Mouse (Mus musculus): ENCODE measurements around the gene Ntn4. TPM values are rescaled to one million over a fixed set of nuclear protein-coding genes. Genes with fewer than 3 reads are reported as not detected.

Gene Ntn4
- polyA plus RNA-seq (2014; fragmentation: Nextera tagmentation; extraction: Ambion mirVana), result 2.3 and 4.3 TPM in 2 replicates

DNA sequence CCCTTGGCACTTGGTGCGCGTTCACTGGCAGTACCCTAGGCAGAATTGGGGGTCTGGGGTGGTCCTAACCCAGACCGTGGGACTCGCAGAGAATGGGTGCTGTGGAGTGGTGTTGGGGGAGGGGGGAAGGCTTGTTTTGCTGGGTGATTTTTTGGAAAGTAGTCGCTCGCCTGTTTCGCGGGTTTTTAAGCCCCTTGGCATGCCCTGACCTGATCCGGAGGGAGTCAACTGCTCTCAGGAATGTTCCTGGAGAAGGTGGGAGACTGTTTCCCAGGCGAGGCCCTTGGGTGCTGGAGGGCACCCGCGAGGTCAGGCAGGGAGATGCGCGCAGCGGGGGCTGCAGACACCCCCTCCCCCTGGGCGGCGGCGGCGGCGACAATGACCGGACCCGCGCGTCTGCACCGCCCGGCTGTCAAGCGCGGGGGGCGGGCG, at the start of gene Ntn4:
Ntn4 (plus strand) TSS at position 161 of the 432 bp plus-strand sequence.
- ATAC-seq (ENCODE audit: low FRiP score) (peak; percentile 0; the same call in 1 of the 2 replicates), DNase-seq (ENCODE audit: low spot score) (no peak)
- H3K4me2 ChIP-seq (replicated peaks; ENCODE audit: low read depth, low read length), result peak within 1 kb of the TSS; percentile 93
- 4% methylated on average over 22 of the region's 30 CpGs for WGBS
- peak within 1 kb of the TSS; percentile 73 for H3K27ac ChIP-seq (ENCODE audit: low read depth, low read length)
- no peaks in the 10 kb centered on the region for H3K36me3 ChIP-seq (ENCODE audit: control insufficient read depth, insufficient read depth, low read length)
- H3K4me1 ChIP-seq (replicated peaks; ENCODE audit: control insufficient read depth, insufficient read depth, low read length), result no peaks in the 10 kb centered on the region
- no peaks in the 10 kb centered on the region for H3K9me3 ChIP-seq (ENCODE audit: control insufficient read depth, low read length)
- no peaks in the 10 kb centered on the region for H3K27me3 ChIP-seq (ENCODE audit: control insufficient read depth, insufficient read depth, low read length)
- peak within 1 kb of the TSS; percentile 97 for H3K9ac ChIP-seq (ENCODE audit: low read depth, low read length)
- H3K4me3 ChIP-seq (ENCODE audit: low read depth, low read length), result peak within 1 kb of the TSS; percentile 88

DNA sequence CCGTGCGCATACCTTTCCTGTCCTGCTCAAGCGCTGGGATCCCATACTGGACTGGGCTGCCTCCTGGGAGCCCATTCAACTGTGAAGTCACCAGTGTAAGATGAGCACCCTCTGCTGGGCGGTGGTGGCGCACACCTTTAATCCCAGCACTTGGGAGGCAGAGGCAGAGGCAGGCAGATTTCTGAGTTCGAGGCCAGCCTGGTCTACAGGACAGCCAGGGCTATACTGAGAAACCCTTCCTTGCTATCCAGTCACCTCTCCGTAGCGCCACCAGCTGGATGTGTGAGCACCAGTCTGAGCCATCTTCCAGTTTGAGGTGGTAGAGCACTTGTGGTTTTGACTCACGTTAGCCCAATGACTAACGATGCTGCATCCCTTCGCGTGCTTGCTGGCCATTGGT, 48.0 kb upstream of the Ntn4 start:
- Histone ChIP-seq H3K9ac (ENCODE audit: low read depth, low read length) (no peak overlapping the region), H3K4me1 (replicated peaks; ENCODE audit: control insufficient read depth, insufficient read depth, low read length) (no peaks in the 10 kb centered on the region), H3K27me3 (ENCODE audit: control insufficient read depth, insufficient read depth, low read length) (no peaks in the 10 kb centered on the region), H3K4me3 (ENCODE audit: low read depth, low read length) (no peak overlapping the region), H3K27ac (ENCODE audit: low read depth, low read length) (no peak overlapping the region), H3K4me2 (replicated peaks; ENCODE audit: low read depth, low read length) (no peak overlapping the region), H3K9me3 (ENCODE audit: control insufficient read depth, low read length) (no peaks in the 10 kb centered on the region), H3K36me3 (ENCODE audit: control insufficient read depth, insufficient read depth, low read length) (no peaks in the 10 kb centered on the region)
- DNase-seq (ENCODE audit: low spot score) (peak; percentile 23), ATAC-seq (ENCODE audit: low FRiP score) (no peak)
- 58% methylated on average over 12 of the region's 12 CpGs for WGBS

DNA sequence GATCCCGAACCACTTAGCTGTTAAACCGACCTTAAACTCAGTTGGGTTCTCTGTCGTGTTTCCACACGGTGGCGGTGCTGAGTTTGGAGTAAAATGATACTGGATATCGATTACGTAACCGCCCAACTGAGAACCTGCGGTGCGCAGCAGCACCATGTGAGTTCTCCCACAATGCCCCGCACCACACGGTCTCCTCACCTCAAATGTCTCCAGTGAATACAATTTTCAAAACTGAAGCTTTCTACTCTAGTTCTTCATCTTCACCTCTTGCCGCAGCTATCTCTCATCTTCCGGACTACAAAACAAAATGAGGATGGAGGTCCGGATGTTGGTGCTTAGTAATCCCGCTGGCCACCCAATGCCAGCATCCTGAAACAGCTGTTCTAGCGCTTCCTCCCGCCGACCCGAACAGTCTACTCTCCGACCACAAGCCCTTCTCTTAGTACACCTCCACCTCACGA, 46.4 kb upstream of the Ntn4 start:
- no peaks in the 10 kb centered on the region for H3K27me3 ChIP-seq (ENCODE audit: control insufficient read depth, insufficient read depth, low read length)
- 2% methylated on average over 22 of the region's 22 CpGs for WGBS
- peak overlapping the region; percentile 57 for H3K9ac ChIP-seq (ENCODE audit: low read depth, low read length)
- no peaks in the 10 kb centered on the region for H3K4me1 ChIP-seq (replicated peaks; ENCODE audit: control insufficient read depth, insufficient read depth, low read length)
- H3K4me3 ChIP-seq (ENCODE audit: low read depth, low read length), result peak overlapping the region; percentile 37
- H3K36me3 ChIP-seq (ENCODE audit: control insufficient read depth, insufficient read depth, low read length), result no peaks in the 10 kb centered on the region
- DNase-seq (ENCODE audit: low spot score) (peak; percentile 91), ATAC-seq (ENCODE audit: low FRiP score) (peak; percentile 75; the same call in 1 of the 2 replicates)
- no peaks in the 10 kb centered on the region for H3K9me3 ChIP-seq (ENCODE audit: control insufficient read depth, low read length)
- no peak overlapping the region for H3K27ac ChIP-seq (ENCODE audit: low read depth, low read length)
- peak overlapping the region; percentile 71 for H3K4me2 ChIP-seq (replicated peaks; ENCODE audit: low read depth, low read length)

DNA sequence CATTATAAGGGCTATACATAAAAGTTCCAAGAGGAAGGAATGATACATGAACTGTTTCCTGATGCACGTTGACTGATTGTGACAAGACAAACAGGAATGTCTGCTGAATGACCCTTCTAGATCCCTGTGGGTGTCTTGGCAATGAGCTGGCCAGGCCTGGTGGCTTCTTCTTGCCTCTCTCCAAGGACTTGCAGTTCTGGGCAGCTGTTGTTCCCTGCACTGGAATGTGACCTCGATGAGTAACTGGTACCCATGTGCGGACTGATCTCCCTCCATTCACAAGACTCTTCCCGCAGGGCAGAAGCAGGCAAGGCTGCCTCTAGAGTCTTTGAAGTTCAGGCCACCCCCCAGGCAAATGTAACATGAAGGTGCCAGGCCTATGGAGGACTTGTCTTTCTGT, 44.6 kb upstream of the Ntn4 start:
- 64% methylated on average over 4 of the region's 4 CpGs for WGBS
- DNase-seq (ENCODE audit: low spot score) (no peak), ATAC-seq (ENCODE audit: low FRiP score) (no peak)

DNA sequence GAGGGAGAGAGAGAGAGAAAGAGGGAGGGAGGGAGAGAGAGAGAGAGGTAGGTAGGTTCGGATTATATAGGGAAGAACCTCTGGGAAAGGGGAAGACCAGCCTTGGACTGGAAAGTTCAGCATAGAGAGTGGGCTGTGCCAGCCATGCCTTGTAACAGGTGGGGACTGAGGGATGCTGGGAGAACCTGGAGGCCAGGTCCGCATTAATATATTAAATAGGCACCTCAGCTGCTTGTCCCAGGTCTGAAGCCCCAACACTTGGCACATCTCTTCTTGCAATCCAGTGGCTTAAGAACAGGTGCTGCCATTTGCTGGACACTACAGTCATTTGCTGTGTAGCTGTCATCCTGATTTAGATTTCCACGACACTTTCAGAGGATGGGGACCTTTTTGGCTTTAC, 43.8 kb upstream of the Ntn4 start:
- DNase-seq (ENCODE audit: low spot score) (no peak), ATAC-seq (ENCODE audit: low FRiP score) (no peak)
- H3K36me3 ChIP-seq (ENCODE audit: control insufficient read depth, insufficient read depth, low read length), result no peaks in the 10 kb centered on the region
- 80% methylated on average over 3 of the region's 3 CpGs for WGBS
- no peak overlapping the region for H3K27ac ChIP-seq (ENCODE audit: low read depth, low read length)
- no peak overlapping the region for H3K4me3 ChIP-seq (ENCODE audit: low read depth, low read length)
- no peaks in the 10 kb centered on the region for H3K27me3 ChIP-seq (ENCODE audit: control insufficient read depth, insufficient read depth, low read length)
- no peak overlapping the region for H3K4me2 ChIP-seq (replicated peaks; ENCODE audit: low read depth, low read length)
- H3K4me1 ChIP-seq (replicated peaks; ENCODE audit: control insufficient read depth, insufficient read depth, low read length), result no peaks in the 10 kb centered on the region
- H3K9ac ChIP-seq (ENCODE audit: low read depth, low read length), result no peak overlapping the region
- no peaks in the 10 kb centered on the region for H3K9me3 ChIP-seq (ENCODE audit: control insufficient read depth, low read length)

More for the DNA sequence above, 44.6 kb upstream of the Ntn4 start:
- Histone ChIP-seq H3K4me2 (replicated peaks; ENCODE audit: low read depth, low read length) (no peak overlapping the region), H3K9ac (ENCODE audit: low read depth, low read length) (no peak overlapping the region), H3K4me3 (ENCODE audit: low read depth, low read length) (no peak overlapping the region), H3K27ac (ENCODE audit: low read depth, low read length) (no peak overlapping the region), H3K36me3 (ENCODE audit: control insufficient read depth, insufficient read depth, low read length) (no peaks in the 10 kb centered on the region), H3K4me1 (replicated peaks; ENCODE audit: control insufficient read depth, insufficient read depth, low read length) (no peaks in the 10 kb centered on the region), H3K27me3 (ENCODE audit: control insufficient read depth, insufficient read depth, low read length) (no peaks in the 10 kb centered on the region), H3K9me3 (ENCODE audit: control insufficient read depth, low read length) (no peaks in the 10 kb centered on the region)

- Histone ChIP-seq H3K4me3 (ENCODE audit: low read depth, low read length) (no peak overlapping the region), H3K27ac (ENCODE audit: low read depth, low read length) (no peak overlapping the region), H3K4me1 (replicated peaks; ENCODE audit: control insufficient read depth, insufficient read depth, low read length) (no peaks in the 10 kb centered on the region), H3K9me3 (ENCODE audit: control insufficient read depth, low read length) (no peaks in the 10 kb centered on the region), H3K27me3 (ENCODE audit: control insufficient read depth, insufficient read depth, low read length) (no peaks in the 10 kb centered on the region), H3K4me2 (replicated peaks; ENCODE audit: low read depth, low read length) (no peak overlapping the region), H3K9ac (ENCODE audit: low read depth, low read length) (no peak overlapping the region), H3K36me3 (ENCODE audit: control insufficient read depth, insufficient read depth, low read length) (no peaks in the 10 kb centered on the region)
- no peak for DNase-seq (ENCODE audit: low spot score)
- WGBS, result 85% methylated on average over 5 of the region's 5 CpGs
- no peak for ATAC-seq (ENCODE audit: low FRiP score)
Observed at GRCm38 (mm10) chr10:93602309-93602708, 38.2 kb upstream of the Ntn4 start.

DNA sequence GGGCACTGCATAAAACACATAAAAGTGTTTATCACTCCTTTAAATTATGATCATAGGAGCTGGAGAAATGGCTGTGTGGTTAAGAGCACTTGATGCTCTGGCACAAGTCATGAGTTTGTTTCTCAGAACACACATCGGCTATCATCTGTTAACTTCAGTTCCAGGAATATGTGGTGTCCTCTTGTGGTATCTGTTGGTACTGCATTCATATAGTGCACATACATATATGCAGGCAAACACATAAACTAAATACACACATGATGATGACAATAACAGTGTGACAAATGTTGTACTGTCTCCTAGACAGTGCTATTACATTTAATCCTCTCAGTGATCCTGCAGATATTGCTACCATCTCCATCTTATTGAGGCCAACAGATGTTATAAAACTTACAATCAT, 37.2 kb upstream of the Ntn4 start:
- H3K36me3 ChIP-seq (ENCODE audit: control insufficient read depth, insufficient read depth, low read length), result no peaks in the 10 kb centered on the region
- no peaks in the 10 kb centered on the region for H3K4me1 ChIP-seq (replicated peaks; ENCODE audit: control insufficient read depth, insufficient read depth, low read length)
- H3K4me3 ChIP-seq (ENCODE audit: low read depth, low read length), result no peak overlapping the region
- H3K27me3 ChIP-seq (ENCODE audit: control insufficient read depth, insufficient read depth, low read length), result no peaks in the 10 kb centered on the region
- whole genome bisulfite sequencing, result 98% methylated on average over 1 of the region's 1 CpGs
- H3K4me2 ChIP-seq (replicated peaks; ENCODE audit: low read depth, low read length), result no peak overlapping the region
- no peaks in the 10 kb centered on the region for H3K9me3 ChIP-seq (ENCODE audit: control insufficient read depth, low read length)
- no peak overlapping the region for H3K27ac ChIP-seq (ENCODE audit: low read depth, low read length)
- no peak for DNase-seq (ENCODE audit: low spot score)
- ATAC-seq (ENCODE audit: low FRiP score), result no peak
- no peak overlapping the region for H3K9ac ChIP-seq (ENCODE audit: low read depth, low read length)

DNA sequence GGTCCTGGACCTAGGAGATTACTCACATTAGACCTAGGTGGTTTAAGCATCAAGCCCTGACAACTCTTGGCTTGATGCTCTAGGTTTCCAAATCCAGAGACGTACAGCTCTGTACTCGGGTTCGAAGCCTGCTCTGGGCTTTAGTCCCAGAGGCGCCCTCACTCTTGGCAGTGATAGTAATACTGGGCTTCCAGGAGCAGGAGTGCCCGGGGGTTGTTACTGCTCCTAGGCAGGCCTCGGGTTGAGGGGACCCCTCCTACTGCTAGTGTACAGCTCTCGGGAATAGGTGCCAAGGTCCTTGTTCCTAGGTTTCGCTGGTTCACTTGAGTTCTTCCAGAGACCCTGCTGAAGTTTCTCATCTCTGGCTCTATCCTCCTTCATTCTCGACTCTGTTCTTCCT, 34.2 kb upstream of the Ntn4 start:
- H3K4me3 ChIP-seq (ENCODE audit: low read depth, low read length), result no peak overlapping the region
- DNase-seq (ENCODE audit: low spot score) (no peak), ATAC-seq (ENCODE audit: low FRiP score) (no peak)
- H3K27ac ChIP-seq (ENCODE audit: low read depth, low read length), result no peak overlapping the region
- 93% methylated on average over 9 of the region's 9 CpGs for WGBS
- H3K4me1 ChIP-seq (replicated peaks; ENCODE audit: control insufficient read depth, insufficient read depth, low read length), result no peaks in the 10 kb centered on the region
- H3K4me2 ChIP-seq (replicated peaks; ENCODE audit: low read depth, low read length), result no peak overlapping the region
- no peaks in the 10 kb centered on the region for H3K36me3 ChIP-seq (ENCODE audit: control insufficient read depth, insufficient read depth, low read length)
- no peaks in the 10 kb centered on the region for H3K9me3 ChIP-seq (ENCODE audit: control insufficient read depth, low read length)
- H3K27me3 ChIP-seq (ENCODE audit: control insufficient read depth, insufficient read depth, low read length), result no peaks in the 10 kb centered on the region
- H3K9ac ChIP-seq (ENCODE audit: low read depth, low read length), result no peak overlapping the region

DNA sequence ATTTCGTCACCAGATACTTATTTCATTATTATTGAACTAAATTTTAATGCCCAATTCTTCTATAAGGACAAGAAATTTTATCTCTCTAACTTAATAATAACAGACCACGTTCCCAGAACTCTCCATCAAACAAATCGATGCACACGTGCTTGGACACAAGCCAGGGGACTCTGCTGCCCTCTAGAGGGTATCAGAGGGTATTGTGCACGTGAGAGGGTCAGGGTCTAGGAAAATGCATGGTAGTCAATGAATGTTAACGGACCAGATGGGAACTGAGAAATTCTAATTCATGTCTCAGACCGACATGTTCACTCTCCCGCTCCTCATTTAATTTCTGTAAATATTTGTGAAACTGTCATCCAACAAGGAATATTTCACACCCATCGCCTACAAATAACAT, 32.4 kb upstream of the Ntn4 start:
- no peaks in the 10 kb centered on the region for H3K4me1 ChIP-seq (replicated peaks; ENCODE audit: control insufficient read depth, insufficient read depth, low read length)
- DNase-seq (ENCODE audit: low spot score) (peak; percentile 66), ATAC-seq (ENCODE audit: low FRiP score) (no peak)
- H3K4me3 ChIP-seq (ENCODE audit: low read depth, low read length), result no peak overlapping the region
- no peak overlapping the region for H3K27ac ChIP-seq (ENCODE audit: low read depth, low read length)
- 58% methylated on average over 9 of the region's 9 CpGs for WGBS
- no peak overlapping the region for H3K9ac ChIP-seq (ENCODE audit: low read depth, low read length)
- H3K36me3 ChIP-seq (ENCODE audit: control insufficient read depth, insufficient read depth, low read length), result no peaks in the 10 kb centered on the region
- H3K9me3 ChIP-seq (ENCODE audit: control insufficient read depth, low read length), result no peaks in the 10 kb centered on the region
- no peak overlapping the region for H3K4me2 ChIP-seq (replicated peaks; ENCODE audit: low read depth, low read length)
- H3K27me3 ChIP-seq (ENCODE audit: control insufficient read depth, insufficient read depth, low read length), result no peaks in the 10 kb centered on the region

Data from hindbrain, embryonic 11.5 days (tissue).